Mouse (Mus musculus) layer of hippocampus, adult 8-10 months (tissue): ENCODE data around the gene Suclg2. TPM values are rescaled to one million over a fixed set of nuclear protein-coding genes. Genes with fewer than 3 reads are reported as not detected.

Experiments used
- DNase-seq, 2 experiments: peaks; one replicate each; pipeline ENCODE4 v3.0.0; 2022; ENCODE audit warnings: low spot score in 2 of 2
- total RNA-seq, 4 experiments: library from RNA; stranded (reverse); gene quantifications; 2 replicates each; pipeline ENCODE4 v1.2.4; 2022

The Suclg2 gene
- total RNA-seq = 10 to 100 TPM; 13.7 to 24.6 (median 20.3) TPM

- DNase-seq = peak; percentile 15 to 36
These were observed at the start of gene Suclg2 for GRCm38 (mm10) chr6:95718031-95718968. Gene Suclg2, minus strand, starts transcription at chr6:95718800.

GRCm38 (mm10) chr6:95766566-95766965 lies 48.0 kb upstream of the Suclg2 start:
- DNase-seq = no peak

GRCm38 (mm10) chr6:95759558-95760172 lies 41.1 kb upstream of the Suclg2 start:
- DNase-seq = peak; percentile 4 to 7

- no peak for DNase-seq
These were observed 23.8 kb upstream of the Suclg2 start for GRCm38 (mm10) chr6:95742378-95742777.

- DNase-seq = no peak
These were observed 13.2 kb upstream of the Suclg2 start for GRCm38 (mm10) chr6:95731570-95732367.

- no peak for DNase-seq
These were observed 10.8 kb upstream of the Suclg2 start for GRCm38 (mm10) chr6:95729399-95729798.

- DNase-seq = no peak
These were observed 6.7 kb upstream of the Suclg2 start for GRCm38 (mm10) chr6:95725281-95725680.

- DNase-seq = no peak
These were observed 4.8 kb upstream of the Suclg2 start for GRCm38 (mm10) chr6:95723361-95723760.

- DNase-seq = no peak
These were observed 1.2 kb upstream of the Suclg2 start for GRCm38 (mm10) chr6:95719791-95720190.

- DNase-seq = no peak
These were observed 351 bp upstream of the Suclg2 start for GRCm38 (mm10) chr6:95718969-95719333.

- DNase-seq = no peak
These were observed 1.5 kb downstream of the Suclg2 start for GRCm38 (mm10) chr6:95717071-95717470.

GRCm38 (mm10) chr6:95716476-95716875 lies 2.1 kb downstream of the Suclg2 start:
- no peak for DNase-seq

- no peak for DNase-seq
These were observed 5.4 kb downstream of the Suclg2 start for GRCm38 (mm10) chr6:95713245-95713644.

- DNase-seq = no peak
These were observed 6.5 kb downstream of the Suclg2 start for GRCm38 (mm10) chr6:95712081-95712480.

GRCm38 (mm10) chr6:95711671-95712070 lies 6.9 kb downstream of the Suclg2 start:
- DNase-seq = no peak

GRCm38 (mm10) chr6:95710886-95711285 lies 7.7 kb downstream of the Suclg2 start:
- DNase-seq = no peak

- DNase-seq = no peak
These were observed 9.1 kb downstream of the Suclg2 start for GRCm38 (mm10) chr6:95709531-95709930.

- DNase-seq = no peak
These were observed 9.5 kb downstream of the Suclg2 start for GRCm38 (mm10) chr6:95709106-95709505.

GRCm38 (mm10) chr6:95704626-95705025 lies 14.0 kb downstream of the Suclg2 start:
- no peak for DNase-seq

- no peak for DNase-seq
These were observed 16.4 kb downstream of the Suclg2 start for GRCm38 (mm10) chr6:95702200-95702599.

- DNase-seq = no peak
These were observed 16.8 kb downstream of the Suclg2 start for GRCm38 (mm10) chr6:95701786-95702185.
